Mouse (Mus musculus): Measurements from ENCODE around the gene Sfxn2.

The Sfxn2 gene

DNA sequence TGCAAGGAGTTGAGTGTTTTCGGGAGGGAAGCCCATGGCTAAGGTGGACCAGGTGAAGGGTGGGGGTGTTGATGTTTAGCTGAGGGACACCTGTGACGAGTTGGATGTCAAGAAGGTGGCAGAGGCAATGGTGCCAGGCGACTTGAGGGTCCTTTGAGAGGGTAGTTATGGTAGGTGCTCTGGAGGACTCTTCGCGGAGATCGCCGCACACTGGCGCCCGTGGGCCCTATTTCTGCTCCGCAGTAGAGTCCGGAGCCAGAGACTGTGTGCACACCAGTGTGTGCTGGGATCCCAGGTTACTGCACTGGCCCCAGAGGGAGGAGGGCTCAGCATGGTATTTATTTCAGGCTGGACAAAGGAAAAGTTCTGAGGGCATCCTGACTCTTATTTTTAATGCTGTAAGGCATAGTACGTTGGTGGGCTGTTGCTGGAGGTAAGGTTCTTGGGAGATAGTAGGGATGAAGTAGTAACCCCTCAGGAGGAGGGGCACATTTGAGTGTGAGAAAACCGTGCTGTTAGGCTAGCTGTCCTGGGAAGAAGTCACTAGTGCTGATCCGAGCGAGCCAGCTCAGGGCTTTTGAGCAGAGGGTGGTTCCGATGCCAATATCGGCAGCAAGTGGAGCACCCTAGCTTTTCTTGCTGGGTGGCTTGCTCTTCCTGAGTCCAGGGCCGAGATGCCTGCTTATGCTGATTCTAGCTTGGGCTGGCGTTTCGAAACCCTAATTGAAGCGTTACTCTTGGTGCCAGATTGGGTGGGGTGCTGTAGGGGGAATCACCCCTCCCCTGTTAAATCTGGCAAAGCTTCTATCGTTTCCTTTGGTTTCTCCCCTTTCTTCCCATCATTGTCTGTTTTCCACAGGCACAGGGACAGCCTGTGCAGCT, 26.5 kb downstream of the Sfxn2 start:
- DNase-seq (ENCODE audit: low read depth, low spot score): no peak

DNA sequence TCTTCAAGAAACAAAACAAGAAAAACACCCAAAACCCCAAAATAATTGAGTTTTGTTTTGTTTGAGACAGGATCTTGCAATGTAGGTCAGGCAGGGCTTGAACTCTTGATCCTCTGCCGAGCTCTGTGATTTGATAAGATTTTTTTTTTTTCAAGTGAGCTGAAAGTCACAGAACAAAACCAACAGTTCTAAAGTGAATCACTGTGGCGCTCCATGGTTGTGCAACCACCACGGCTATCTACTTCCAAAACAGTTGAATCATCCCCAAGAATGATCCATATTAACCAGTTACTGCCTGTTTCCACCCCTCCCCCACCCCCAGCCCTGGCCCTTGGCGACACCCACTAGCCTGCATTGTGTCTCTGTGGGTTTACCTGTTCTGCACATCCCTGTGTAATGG, 27.2 kb downstream of the Sfxn2 start:
- DNase-seq (ENCODE audit: low read depth, low spot score): no peak

GRCm38 (mm10) chr19:46601491-46601890, 28.3 kb downstream of the Sfxn2 start:
- no peak for DNase-seq (ENCODE audit: low read depth, low spot score)

GRCm38 (mm10) chr19:46602406-46602805, 29.2 kb downstream of the Sfxn2 start:
- DNase-seq (ENCODE audit: low read depth, low spot score): no peak

GRCm38 (mm10) chr19:46606718-46607117, 33.6 kb downstream of the Sfxn2 start:
- no peak for DNase-seq (ENCODE audit: low read depth, low spot score)

DNA sequence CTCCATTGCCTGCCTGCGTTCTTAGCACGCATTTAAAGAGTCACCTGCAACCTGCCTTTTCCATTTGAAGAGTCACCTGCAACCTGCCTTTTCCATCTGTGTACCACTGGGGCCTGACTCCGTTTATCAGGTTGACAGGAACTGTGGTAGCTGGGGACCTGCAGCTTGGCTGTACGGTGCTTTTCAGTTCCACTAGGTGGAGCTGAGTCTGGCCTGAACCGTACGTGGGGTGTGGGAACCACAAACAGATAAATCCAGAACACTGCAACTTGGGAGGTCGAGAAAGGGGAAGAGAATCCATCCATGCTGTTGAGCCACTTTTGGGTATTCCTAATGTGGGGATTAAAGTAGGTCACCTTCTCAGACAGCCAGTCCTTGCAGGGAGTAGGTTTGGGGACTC, 34.3 kb downstream of the Sfxn2 start:
- peak; percentile 15 for DNase-seq (ENCODE audit: low read depth, low spot score)

DNA sequence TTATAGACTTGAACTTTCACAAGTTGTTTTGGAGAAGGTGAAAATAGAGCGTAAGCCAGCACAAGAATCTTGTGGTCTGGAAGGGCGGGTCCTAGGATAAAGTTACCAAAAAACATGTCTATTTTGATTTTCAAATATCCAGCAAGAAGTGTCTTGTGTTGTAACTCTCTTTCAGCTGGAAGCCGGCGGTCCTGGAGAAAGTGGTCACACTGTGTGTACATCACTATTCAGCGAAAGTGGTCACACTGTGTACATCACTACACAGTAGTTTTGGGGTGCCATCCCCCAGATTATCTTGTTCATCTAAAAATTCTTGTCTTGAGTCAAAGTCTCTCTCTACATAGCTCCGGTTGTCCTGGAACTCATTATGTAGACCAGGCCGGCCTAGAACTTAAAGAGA, 35.0 kb downstream of the Sfxn2 start:
- no peak for DNase-seq (ENCODE audit: low read depth, low spot score)

DNA sequence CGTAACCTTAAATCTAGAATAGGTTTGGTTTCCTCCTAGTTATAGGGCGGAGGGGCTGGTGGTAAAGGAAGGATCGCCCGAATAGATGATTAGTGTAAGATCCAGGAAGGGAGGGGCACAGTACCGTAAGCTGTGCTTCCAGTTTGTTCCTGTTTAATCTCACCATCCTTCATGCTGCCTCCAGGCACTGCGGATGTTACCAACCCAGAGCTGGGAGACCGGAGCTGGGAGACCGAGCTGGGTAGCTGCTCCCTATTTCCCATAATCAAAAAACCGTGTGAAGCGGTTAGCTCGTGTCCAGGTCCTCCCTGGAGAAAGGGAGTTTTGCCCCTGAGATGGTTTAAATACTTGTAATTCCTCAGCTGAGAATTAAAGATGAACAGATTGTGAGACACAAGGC, 43.2 kb downstream of the Sfxn2 start:
- no peak for DNase-seq (ENCODE audit: low read depth, low spot score)

DNA sequence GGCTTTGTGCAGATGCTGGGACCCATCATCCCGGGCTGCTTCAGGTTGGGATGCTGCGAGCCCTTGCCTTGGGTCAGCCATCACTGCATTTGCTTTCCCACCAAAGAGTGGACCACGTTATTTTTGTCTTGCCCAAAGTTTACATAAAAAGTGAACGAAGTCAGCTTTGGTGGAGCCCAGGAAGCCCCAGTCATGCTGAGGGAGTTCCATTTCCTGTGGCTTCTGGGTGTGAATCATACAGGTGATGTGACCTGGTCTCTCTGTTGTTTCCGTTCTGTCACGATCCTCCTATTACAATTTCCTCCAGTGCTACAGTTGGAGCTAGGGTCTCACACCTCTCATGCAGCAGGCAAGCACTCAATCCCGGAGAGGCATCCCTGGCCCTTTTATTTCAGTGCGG, 44.2 kb downstream of the Sfxn2 start:
- DNase-seq (ENCODE audit: low read depth, low spot score): no peak

GRCm38 (mm10) chr19:46618322-46618721, 45.2 kb downstream of the Sfxn2 start:
- no peak for DNase-seq (ENCODE audit: low read depth, low spot score)

GRCm38 (mm10) chr19:46619001-46619400, 45.8 kb downstream of the Sfxn2 start:
- no peak for DNase-seq (ENCODE audit: low read depth, low spot score)

DNA sequence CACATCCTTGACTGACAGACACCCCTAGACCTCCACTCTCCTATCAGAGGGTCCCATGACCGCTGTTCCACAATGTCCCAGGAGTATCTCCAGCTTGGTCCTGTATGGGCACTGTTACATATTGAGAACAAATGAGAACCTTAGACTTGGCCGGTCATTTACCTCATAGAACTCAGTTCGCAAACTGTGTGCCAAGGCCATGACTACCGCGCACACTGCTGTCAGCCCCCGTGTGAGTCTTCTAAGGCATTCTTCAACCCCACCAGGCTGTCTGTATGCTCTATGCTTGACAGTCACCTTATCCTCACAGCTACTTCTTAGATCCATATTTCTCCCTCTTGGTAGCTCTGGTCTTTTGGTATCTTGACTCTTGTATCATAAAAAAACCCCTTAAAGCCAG, 46.4 kb downstream of the Sfxn2 start:
- no peak for DNase-seq (ENCODE audit: low read depth, low spot score)

DNA sequence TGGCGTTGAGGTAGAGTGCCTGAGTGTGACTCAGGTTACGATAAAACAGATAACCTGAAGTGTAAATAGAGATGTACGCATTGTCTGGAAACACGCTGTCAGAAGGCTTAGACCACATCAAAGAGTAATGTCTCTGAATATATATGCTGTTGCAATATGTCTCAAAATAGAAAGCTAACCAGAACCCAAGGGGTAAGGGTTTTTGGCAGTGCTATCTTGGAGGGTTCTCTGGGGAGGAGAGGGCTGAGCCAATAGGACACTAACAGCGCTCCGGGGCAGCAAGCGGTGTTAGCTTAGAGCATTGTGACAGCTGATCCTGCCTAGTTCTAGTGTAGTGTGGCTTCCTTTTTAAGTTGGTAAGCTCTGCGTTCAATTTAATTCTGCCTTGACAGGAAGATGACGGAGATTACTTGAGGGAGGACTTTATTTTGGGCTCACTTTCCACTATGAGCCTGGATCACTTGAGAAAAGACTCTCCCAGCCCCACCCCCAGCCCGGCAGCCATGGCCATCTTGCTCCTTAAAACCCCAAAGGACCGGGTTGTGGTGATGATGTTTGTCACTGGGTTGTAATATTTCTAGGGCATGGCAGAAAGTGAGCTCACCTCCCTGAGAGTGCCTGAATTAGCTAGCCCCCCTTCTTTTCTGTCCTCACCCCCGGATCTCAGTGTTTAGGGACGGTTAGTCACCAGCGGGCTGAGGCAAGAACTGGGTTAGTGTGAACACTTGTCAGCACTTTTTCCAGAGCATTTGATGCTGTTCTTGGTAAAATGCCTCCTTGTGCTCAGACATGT, 47.0 kb downstream of the Sfxn2 start:
- DNase-seq (ENCODE audit: low read depth, low spot score): no peak

DNA sequence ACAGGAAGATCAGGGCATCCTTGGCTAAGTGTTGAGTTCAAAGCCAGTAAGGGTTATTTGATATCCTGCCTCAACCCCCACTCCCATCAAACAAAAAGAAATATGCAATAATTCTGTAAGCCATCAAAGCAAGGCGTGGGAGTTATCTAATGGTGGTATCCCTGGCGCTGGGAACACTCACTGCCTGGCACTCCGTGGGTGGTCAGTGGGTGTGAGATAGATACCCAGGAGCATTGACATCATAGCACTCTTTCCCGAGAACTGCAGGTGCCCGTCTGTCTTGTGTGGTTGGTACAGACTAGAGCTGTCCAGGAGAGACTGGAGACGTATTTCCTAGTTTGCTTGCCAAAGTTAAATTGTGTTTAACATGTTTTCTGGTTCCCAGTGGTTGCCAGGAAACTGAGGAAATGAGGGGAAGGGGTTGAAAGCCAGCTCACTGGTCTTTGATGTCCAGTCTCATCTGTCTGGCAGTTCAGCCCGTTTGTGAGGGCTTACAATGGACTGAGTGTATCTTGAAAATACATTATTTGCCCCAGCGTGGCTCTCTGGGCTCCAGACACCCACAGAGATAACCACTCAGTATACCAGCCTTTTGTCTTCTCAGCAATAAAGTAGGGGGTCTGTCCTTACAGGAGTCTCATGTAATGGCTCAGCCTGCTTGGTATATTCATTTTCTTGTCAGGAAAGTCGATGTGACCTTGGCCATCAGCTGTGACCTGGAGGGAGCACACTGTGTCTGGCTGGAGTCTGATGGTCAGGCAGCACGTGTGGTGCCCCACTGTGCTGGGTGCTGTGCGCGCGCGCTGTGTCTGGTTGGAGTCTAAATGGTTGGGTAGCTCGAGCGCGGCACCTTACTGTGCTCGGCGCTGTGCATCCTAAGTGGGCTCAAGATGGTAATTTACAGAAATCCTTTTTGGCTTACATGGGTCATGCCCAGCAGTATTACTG, 48.3 kb downstream of the Sfxn2 start:
- no peak for DNase-seq (ENCODE audit: low read depth, low spot score)

DNA sequence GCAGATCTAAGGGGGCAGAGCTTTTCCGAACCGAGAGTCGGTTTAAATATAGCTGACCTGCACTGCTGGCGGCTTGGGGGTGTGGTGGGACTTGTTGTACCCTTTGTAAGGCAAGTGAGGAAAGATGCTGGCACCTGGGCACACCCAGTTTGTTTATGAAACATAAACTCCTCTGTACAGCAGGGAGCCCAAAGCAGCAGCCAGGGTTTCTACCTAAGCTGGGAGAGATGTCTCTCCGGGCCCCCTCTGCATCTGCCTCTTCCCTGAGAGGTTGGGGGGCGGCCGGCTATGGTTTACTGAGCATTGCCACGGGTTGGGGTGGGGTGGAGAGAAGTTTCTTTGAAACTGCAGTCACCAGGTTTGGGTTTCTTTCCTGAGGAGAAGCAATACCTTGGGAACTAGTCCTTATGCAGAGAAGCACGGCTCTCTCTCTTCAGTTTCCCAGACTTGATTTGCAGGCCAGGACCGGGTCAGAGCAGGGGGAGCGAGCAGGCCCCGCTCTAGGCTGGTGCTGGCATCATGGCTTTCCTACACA, 49.6 kb downstream of the Sfxn2 start:
- no peak for DNase-seq (ENCODE audit: low read depth, low spot score)

DNA sequence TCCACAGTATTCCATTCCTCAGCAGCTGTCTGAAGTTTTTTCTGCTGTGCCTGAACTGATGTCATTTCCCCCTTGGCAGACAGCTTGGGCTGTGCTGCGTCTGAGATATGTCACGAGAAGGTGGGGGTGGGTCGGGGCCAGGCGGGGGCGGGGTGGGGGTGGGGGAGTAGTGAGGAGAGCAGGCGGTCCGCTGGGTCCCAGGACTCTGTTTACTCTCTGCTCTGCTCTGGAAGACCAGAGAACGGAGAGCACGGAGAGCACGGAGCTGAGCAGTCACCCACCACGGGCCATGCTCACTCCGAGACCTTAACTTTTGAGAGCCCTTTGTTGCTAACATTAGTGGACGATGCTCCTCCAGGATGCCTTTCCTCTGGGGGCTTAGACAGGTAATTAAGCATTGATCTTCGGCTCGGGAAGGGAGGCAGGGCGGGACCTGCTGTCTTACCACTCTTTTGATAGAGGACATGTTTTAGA, 50.1 kb downstream of the Sfxn2 start:
- no peak for DNase-seq (ENCODE audit: low read depth, low spot score)

GRCm38 (mm10) chr19:46623790-46624772, 50.9 kb downstream of the Sfxn2 start:
- DNase-seq (ENCODE audit: low read depth, low spot score): no peak

- DNase-seq (ENCODE audit: low read depth, low spot score): no peak
These were observed 51.9 kb downstream of the Sfxn2 start for GRCm38 (mm10) chr19:46625015-46625414.

DNA sequence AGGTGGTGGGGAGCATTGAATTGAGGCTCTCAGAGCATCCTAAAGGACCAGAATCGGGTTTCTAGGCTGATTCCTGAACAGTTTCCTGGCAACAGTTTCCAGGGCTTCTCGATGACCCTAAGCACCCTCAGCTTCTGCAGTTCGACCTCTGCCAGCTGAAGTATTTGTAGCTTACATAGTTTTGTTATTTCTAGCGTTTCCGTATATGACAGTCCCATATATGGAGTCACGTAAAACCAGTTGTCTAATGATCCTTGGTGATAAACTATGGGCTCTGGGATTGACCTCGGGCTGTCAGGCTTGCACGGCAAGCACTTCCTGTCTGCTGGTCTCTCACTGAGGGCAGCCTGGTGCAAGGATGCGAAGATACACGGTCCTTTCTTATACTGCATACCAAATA, 52.4 kb downstream of the Sfxn2 start:
- DNase-seq (ENCODE audit: low read depth, low spot score): no peak

- no peak for DNase-seq (ENCODE audit: low read depth, low spot score)
These were observed 55.2 kb downstream of the Sfxn2 start for GRCm38 (mm10) chr19:46628403-46628802.

Measured in A20 (cell line).